Mouse (Mus musculus): Measurements from ENCODE around the gene Armh3.

Gene Armh3

DNA sequence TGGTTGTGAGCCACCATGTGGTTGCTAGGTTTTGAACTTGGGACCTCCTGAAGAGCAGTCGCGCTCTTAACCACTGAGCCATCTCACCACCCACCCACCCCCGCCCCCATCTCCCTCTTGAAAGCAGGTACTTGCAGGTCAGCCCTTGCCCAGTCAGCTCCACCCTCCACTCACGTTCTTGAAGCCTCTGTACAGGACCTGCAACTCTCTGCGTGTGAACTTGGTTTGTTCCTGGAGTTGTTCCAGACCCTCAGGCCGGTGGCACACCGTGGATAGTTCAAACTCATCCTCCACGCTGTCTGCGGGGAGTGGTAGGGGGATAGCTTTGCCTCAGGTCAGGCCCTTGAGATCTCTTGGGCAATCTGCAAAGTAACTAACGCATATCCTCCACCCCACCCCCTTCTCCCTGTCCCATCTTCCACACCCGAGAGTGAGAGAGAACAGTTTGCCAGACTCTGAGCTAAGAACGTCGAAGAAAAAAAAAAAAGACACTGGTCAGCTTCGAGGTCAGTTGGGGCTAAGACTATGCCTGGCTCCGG, 202.8 kb downstream of the Armh3 start:
- in situ Hi-C loops (cut with MboI; ENCODE audit: low sequenced_read_pairs) = no loop called here

DNA sequence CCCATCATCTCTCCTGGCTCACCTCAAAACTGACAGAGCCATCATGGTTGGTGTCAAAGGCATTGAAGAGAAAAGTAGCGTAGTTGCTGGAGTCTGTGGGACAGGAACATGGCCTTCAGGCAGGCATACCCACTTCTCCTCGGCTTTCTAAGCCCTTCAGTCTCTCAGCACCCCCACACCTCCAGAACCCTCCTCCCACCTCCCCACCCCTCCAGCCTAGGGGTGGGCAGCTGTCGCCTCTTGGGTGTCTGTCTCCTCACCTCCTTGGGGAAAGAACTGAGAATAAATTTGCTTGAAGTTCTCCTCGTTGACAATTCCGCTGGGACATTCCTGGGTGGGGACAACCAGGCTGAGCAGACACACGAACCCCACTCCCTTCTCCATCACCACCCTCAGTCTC, 203.6 kb downstream of the Armh3 start:
- in situ Hi-C loops (cut with MboI; ENCODE audit: low sequenced_read_pairs) = no loop called here

DNA sequence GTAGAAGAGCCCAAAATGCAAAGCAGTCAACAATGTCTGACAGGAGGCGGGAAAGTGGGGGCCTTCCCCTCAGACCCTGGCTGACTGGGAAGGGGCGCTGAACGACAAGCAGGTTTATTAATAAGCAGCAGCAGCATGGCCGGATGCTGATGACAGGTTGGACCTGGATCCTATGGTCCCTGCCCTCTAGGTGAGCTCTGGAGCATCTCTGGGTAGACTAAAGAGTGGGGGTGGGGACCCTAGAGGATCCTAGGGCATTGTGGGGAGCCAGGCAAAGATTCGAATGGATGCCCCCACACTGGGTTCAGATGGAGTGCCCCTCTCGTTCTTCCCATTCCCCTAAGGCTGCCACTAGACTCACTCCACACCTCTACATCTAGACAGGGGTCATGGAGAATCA, 205.9 kb downstream of the Armh3 start:
- in situ Hi-C loops (cut with MboI; ENCODE audit: low sequenced_read_pairs) = no loop called here

DNA sequence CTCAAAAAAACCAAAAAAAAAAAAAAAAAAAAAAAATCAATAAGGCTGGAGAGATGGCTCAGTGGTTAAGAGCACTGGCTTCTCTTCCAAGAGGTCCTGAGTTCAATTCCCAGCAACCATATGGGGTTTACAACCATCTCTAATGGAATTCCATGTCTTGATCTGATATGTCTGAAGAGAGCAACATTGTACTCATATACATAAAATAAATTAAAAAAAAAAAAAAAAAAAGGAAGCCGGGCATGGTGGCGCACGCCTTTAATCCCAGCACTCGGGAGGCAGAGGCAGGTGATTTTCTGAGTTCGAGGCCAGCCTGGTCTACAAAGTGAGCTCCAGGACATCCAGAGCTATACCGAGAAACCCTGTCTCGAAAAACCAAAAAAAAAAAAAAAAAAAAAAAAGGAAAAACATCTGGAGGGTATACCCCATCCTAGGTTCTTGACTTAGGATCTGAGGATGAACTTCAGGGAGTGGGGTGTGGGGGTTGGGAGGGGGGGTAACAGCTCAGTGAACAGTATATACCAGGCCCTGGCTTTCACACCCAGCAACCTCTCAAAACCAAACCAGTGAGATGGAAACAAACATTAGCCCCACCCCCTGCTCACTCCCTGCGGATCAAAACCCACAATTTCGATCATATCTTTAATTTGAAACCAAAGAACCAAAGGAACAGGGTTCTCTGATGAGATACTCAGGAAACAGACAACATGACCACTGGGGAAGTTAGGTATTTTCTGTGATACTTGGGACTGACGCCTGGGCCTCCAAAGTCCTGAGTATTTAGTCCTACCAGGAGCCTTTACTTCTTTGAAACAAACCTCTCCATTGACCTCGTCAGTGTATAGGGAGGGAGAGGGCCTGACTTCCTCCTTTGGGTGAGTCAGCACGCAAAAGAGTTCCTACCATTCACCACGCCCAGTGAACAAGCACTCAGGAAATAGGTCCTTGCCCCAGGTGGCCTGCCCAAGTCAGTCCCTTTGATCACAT, 208.1 kb downstream of the Armh3 start:
- in situ Hi-C loops (cut with MboI; ENCODE audit: low sequenced_read_pairs) = no loop called here

DNA sequence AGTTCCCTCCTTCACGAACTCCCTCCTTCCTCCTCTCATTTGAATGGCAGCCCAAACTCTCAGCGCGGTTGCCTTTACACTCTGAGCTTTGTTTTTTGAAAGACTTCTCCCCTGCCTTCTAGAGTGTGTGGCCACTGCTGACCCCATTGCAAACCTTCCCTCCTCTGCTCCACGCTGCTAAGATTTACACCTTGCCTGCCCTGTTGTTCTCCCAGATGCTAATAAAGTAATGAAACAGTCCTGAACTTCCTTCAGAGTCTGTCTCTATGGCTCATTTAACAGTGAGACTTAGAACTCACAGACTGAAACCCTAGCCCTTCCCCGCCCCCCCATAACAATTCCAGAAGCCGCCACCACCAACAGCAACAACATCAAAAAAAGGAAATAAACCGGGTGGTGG, 208.9 kb downstream of the Armh3 start:
- in situ Hi-C loops (cut with MboI; ENCODE audit: low sequenced_read_pairs) = no loop called here

DNA sequence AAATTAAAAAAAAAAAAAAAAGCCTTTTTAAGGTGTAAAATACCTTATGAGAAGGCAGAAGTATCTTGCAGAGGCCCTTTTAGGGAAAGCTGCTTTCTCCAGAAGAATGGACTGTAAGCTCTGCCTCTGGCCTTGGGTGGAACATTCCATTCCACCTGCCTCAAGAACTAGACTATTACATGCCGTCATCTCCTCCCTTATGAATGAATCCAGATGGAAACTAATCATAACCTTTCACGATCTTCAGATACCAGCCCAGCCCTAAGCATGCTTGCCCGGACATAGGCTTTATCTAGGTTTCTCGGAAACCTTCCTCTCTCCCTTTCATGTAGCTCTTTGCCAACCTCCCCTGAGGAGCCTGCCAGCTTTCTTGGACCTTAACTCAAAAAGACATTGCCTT, 210.0 kb downstream of the Armh3 start:
- in situ Hi-C loops (cut with MboI; ENCODE audit: low sequenced_read_pairs) = no loop called here

DNA sequence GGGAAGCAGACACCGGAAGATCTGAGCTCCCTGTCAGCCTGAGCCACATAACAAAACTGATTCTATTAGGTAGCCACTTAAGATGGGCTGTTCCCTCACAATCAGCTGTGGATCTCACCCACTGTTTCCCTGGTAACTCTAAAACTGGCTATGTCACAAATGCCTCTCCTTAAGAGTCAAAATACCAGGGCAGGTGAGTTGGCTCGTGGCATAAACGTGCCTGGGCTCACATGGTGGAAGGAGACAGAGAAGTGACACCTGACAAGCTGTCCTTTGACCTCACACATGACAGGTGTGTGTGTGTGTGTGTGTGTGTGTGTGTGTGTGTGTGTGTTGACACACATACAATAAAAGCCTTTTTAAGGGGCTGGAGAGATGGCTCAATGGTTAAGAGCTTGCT, 210.8 kb downstream of the Armh3 start:
- in situ Hi-C loops (cut with MboI; ENCODE audit: low sequenced_read_pairs) = no loop called here

DNA sequence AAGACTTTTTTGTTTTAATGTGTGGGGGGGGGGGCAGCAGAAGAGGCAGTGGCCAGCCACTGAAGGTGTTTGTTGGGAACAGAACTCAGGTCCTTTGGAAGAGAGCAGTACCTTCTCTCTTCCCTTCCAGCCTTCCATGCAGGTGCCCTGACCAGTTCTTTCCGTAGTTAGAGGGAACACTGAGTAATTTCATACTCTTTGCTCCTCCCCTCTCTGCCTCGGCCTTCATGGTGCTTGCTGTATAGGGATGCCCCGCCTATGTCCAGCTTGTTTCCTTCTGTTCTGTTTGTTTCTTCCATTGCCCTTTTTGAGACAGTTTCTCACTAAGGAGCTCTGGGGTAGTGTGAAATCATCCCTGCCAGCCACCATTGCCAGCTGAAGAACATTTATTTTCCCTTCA, 212.8 kb downstream of the Armh3 start:
- in situ Hi-C loops (cut with MboI; ENCODE audit: low sequenced_read_pairs) = no loop called here

DNA sequence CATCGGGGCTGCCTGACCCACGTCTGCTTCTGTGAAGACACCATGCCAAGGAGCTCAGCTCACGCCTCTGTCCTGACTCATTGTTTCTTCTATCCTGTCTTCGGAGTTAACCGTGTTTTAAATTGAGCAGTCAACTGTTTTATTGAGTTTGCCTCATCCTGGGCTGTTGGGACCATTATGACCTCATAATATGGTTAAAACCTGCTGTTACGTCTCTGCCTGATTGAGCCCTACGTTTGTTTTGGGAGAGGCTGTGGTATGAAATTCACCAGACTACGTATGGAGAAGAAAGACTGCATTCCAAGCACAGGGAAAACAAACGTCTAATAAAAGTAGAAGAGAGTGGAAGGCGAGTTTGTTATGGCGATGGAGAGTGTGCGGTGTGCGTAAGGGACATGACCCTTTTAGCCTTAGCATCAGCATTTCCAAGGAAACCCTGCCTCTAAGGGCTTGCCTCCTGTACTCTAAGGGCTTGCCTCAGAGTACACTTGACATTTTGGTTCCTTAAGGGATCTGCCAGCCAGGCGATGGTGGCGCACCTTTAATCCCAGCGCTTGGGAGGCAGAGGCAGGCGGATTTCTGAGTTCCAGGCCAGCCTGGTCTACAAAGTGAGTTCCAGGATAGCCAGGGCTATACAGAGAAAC, 214.2 kb downstream of the Armh3 start:
- in situ Hi-C loops (cut with MboI; ENCODE audit: low sequenced_read_pairs) = no loop called here

DNA sequence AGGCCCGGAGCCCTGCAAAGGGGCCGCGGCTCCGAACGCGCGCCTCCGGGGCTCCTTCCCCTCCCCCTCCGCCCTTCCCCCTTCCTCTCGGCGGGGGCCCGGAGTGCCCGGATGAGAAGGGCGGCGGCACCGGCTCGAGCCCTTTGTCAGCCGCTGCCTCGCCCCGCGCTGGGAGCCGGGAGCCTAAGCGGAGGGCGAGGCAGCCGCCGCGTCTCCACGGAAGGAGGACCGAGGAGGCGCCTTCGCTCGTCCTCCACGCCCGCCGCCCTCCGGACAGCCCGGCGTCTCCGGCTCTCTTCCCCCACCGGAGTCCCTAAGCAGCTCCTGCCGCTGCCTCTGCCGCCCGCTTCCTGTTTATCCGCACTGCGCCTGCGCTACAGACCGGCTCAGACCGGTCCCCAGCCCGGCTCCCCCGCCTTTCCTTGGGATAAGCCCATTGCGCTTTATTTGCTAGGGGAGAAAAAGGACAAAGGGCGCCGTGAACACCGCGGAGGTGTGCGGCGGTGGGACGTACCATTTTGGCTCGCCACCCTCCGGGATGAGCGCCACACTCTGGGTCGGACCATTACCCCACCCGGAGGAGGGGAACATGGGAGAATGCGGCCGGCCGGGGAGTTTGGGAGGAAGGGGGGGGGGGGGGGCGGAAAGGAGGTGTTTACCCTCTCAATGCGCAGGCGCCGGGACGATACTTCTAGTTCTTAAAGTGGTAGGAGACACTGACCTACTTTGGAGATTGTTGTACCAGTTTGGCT, 214.9 kb downstream of the Armh3 start, which contains the start of gene Mgea5:
TSS of gene Mgea5 (minus strand) at position 657 of the 752 bp plus-strand sequence.
- in situ Hi-C loops (cut with MboI; ENCODE audit: low sequenced_read_pairs) = no loop called here

DNA sequence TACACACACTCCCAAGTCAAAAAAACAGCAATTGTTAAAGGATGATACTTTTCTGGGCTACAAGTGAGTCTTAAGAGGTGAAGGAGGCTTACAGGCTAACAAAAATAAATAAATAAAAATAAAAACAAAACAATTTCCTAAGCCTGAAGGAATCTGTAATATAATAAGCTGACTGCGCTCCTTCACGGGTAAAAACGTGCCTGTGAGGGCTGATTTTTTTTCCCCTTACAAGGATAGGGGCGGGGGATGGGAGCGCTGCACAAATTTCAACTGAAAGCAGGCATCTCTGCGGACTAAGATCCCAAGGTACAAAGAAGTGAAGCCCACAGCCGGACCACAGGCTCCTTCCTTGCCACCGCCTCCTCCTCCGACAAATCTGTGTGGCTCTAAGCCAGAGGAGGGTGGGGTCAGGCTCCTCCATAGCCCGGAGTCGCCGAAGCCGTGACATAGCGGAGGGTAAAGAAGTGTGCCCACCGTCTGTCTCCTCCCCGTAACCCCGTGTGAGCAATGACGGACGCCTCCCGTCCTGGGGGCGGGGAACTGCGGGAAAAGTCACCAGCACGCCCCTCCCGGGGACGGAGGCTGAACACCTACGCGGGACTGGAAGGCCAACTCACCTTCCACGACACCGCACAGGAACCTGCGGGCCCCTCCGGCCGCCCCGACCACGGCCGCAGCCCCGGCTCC, 215.8 kb downstream of the Armh3 start:
- in situ Hi-C loops (cut with MboI; ENCODE audit: low sequenced_read_pairs) = no loop called here

DNA sequence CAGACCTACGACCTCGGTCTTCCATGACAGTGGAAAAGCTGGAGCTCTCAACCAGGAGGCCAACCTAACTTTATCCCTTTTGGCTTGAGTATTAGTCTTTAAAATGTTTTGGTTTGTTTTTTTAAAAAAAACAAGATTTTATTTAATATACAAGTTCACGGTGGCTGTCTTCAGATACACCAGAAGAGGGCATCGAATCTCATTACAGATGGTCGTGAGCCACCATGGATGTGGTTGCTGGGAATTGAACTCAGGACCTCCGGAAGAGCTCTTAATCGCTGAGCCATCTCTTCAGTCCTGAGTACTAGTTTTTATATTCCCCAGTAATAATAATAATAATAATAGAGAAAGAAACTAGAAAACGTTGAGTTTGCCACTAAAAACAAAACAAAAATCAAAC, 216.6 kb downstream of the Armh3 start:
- in situ Hi-C loops (cut with MboI; ENCODE audit: low sequenced_read_pairs) = no loop called here

DNA sequence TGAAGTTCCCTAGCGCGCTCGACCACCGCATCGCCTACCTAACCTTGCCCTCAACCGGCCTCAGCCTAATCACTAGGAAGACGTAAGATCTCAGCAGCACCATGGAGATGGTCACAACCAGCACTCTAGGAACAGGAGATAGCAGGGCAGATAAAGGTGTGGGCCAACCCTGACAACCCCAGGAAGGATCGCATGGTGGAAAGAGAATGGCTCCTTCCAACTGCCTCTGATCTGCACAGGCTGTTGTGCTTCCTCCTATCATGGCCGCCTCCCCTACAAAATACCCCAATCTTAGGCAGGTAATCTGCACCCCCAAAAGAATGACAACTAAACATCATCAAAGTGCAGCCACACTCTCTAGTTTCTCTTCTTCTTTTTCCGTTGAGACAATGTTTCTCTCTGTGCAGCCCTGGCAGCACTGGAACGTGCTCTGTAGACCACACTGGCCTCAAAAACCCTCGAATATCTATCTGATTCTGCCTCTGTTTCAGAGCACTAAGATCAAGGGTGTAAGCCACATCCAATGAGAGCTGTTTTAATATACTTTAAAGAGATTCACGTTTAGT, 217.9 kb downstream of the Armh3 start:
- in situ Hi-C loops (cut with MboI; ENCODE audit: low sequenced_read_pairs) = no loop called here

DNA sequence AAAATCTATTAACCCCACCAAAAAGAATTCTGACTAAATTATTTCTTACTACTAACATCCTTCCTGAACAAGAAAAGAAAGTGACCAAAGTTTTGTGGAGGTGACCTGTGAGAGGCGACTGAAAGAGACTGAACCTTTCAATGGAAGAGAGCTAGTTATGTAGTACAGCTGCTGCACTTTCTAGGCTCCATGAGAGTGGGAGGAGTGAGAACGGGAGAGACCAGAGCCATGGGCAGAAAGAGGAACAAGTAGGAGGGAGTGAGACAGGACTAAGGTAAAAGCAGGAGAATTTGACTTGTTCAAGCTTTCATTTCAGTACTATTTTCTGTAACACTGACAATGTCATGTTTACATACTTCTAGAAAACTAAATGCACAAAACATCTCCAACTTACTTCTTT, 222.8 kb downstream of the Armh3 start:
- in situ Hi-C loops (cut with MboI; ENCODE audit: low sequenced_read_pairs) = no loop called here

DNA sequence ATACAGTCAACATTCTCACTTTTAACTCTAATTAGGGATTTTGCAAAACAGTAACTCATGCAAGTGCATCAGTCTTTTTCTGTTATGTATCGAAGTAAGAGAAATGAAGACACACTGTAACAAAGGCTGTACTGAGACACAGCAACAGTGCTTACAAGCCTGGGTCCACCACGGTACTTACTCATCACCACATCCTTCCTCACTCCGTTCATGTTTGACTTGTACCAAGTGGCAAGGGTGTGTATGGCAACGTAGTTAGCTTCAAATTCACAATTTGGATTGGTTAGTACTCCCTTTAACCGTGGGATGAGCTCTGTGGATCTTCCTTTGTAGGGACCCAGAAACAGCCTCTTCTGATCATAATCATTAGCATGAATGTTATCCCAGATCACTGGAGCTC, 226.8 kb downstream of the Armh3 start:
- in situ Hi-C loops (cut with MboI; ENCODE audit: low sequenced_read_pairs) = no loop called here

Measured in CH12F3 (cell line).